Mouse (Mus musculus): ENCODE data around the gene Rpl41.

DNA sequence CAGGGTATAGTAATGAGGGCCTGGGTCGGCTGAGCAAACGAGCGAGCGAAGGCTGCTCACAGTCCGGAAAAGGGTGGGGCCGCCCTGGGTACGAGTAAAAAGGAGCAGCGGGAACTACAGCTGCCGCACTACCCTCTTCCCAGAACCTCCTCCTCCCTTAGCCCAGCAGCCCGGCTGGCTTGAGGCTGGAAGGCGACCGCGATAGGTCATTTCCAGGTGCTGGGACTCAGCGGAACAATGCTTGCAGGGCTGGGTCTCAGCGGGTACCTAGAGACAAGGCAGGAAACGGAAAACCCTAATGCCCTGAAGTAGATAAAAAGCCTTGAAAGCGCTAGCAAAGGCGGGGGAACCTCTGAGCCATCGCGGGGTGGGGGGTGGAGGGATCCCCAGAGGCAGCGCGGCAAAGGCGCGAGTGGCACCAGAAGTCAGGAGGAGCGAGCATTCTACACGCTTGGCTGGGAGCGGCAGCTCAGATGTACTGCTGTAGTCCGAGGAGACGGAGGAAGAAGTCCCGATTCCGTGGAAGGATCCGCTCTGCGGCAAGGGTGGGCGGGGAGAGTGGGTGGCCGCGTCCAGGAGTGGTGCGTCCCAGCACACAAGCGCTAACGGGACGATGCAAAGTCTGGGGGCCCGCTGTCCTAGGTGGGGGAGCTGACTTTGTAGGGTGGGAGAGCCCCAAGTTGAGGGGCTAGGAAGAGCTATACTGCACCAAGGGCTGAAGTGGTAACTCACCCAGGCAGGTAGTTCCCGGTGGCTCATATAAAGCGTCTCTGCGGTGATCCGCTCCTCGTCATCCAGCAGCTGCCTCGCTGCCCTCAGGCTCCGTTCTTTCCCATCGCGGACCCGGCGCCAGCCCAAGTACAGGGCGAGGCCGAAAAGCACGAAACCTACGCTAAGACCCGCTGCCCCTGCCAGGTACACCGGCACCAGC lies 24.1 kb downstream of the Rpl41 start:
- no peak for TF ChIP-seq CTCF (IDR thresholded peaks at IDR 0.05; ENCODE audit: low read depth)
- no peak for TF ChIP-seq EP300 (IDR thresholded peaks at IDR 0.05; ENCODE audit: low read depth)

Measured in liver, postnatal 0 days (tissue).